Mouse (Mus musculus) liver, embryonic 11.5 days (tissue): ENCODE data around the gene 1700018B08Rik. TPM values are rescaled to one million over a fixed set of nuclear protein-coding genes. Genes with fewer than 3 reads are reported as not detected.
A peak's percentile ranks its signal among the peaks of the same experiment; 100 is the strongest.

Experiments
- ATAC-seq: fragments of 200-750 bp; cut with Nextera tagmentation; replicated peaks from 2 replicates; pipeline ENCODE4 v1.8.0; 2017; ENCODE audit warnings: moderate number of reproducible peaks, mild to moderate bottlenecking, moderate TSS enrichment, moderate library complexity; ENCODE audit not compliant: low FRiP score
- DNase-seq: peaks from one replicate; pipeline ENCODE4 v3.0.0-alpha.2; 2017; ENCODE audit warnings: low spot score
- H3K27ac ChIP-seq: fragments of 300-500 bp; sonication (generic); 2 replicates; pipeline ENCODE4 v1.5.1; 2014; ENCODE audit warnings: mild to moderate bottlenecking, low read depth, low read length, control low read depth
- H3K27me3 ChIP-seq: fragments of 300-500 bp; sonication (generic); replicated peaks from 2 replicates; pipeline ENCODE4 v1.6.1; 2014; ENCODE audit warnings: low read length, mixed read lengths; ENCODE audit not compliant: control insufficient read depth, insufficient read depth
- H3K36me3 ChIP-seq: fragments of 300-500 bp; sonication (generic); 2 replicates; pipeline ENCODE4 v1.6.1; 2014; ENCODE audit warnings: mild to moderate bottlenecking, low read length, moderate library complexity, mixed read lengths; ENCODE audit not compliant: control insufficient read depth, insufficient read depth
- H3K4me1 ChIP-seq: fragments of 300-500 bp; sonication (generic); replicated peaks from 2 replicates; pipeline ENCODE4 v1.6.1; 2014; ENCODE audit warnings: low read length, mixed read lengths; ENCODE audit not compliant: control insufficient read depth, insufficient read depth
- H3K4me2 ChIP-seq: fragments of 300-500 bp; sonication (generic); 2 replicates; pipeline ENCODE4 v1.6.1; 2014; ENCODE audit warnings: mild to moderate bottlenecking, control low read depth, moderate library complexity
- H3K4me3 ChIP-seq: fragments of 300-500 bp; sonication (generic); 2 replicates; pipeline ENCODE4 v1.5.1; 2014; ENCODE audit warnings: low read depth, low read length, control low read depth
- H3K9ac ChIP-seq: fragments of 300-500 bp; sonication (generic); 2 replicates; pipeline ENCODE4 v1.6.1; 2014; ENCODE audit warnings: low read depth, low read length, control low read depth
- H3K9me3 ChIP-seq: fragments of 300-500 bp; sonication (generic); 2 replicates; pipeline ENCODE4 v1.6.1; 2016; ENCODE audit warnings: low read length, inconsistent platforms, mixed read lengths; ENCODE audit not compliant: control insufficient read depth
- WGBS: fragments of 180-500 bp; shearing (Covaris S2); extraction: QIAGEN DNeasy Blood & Tissue Kit; methylation state at CpG from one replicate; pipeline ENCODE4 v1.1.7; 2014; 5-methylcytosine and 5-hydroxymethylcytosine counted together
- polyA plus RNA-seq: library from polyadenylated mRNA; unstranded; fragments of >200 nt; fragmentation: Nextera tagmentation; extraction: Ambion mirVana; gene quantifications from 2 replicates; pipeline ENCODE4 v1.2.1, GENCODE M21; 2014

The 1700018B08Rik gene
- polyA plus RNA-seq, 1 experiment from 2014 or later: not detected

DNA sequence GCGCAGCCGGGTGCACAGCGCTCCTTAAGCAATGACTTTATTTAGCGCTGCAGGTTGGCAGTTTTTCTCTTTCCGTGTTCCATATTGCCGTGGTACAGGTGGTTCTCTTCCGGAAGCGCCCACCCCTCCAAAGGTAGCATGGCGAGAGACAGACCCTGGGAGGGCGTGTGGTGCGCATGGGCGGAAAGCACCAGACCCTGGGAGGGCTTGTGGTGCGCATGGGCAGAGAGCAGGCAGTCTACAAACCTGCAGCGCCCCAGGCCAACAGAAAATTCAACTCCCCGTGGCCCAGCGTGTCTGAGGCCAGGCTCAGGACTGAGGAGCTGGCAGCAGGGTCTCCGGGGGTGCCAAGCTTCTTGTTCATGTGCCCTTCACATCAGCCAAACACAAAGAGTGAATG, 26.7 kb upstream of the 1700018B08Rik start:
- Histone ChIP-seq H3K9me3 (no peaks in the 10 kb centered on the region), H3K27ac (no peak overlapping the region; the same call in 1 of the 2 replicates), H3K4me2 (peak overlapping the region; percentile 51), H3K36me3 (no peaks in the 10 kb centered on the region; the same call in 1 of the 2 replicates), H3K27me3 (no peaks in the 10 kb centered on the region), H3K4me1 (peaks cover 28% of the 10 kb centered on the region), H3K9ac (no peak overlapping the region), H3K4me3 (0 out of 2 replicates have a peak overlapping the region, but pooled peaks have one; percentile 4)
- ATAC-seq: no peak
- DNase-seq: no peak
- WGBS: 75% methylated on average over 17 of the region's 17 CpGs

GRCm38 (mm10) chr8:121570335-121570734, 26.2 kb upstream of the 1700018B08Rik start:
- Histone ChIP-seq H3K4me3 (0 out of 2 replicates have a peak overlapping the region, but pooled peaks have one; percentile 4), H3K4me1 (peaks cover 28% of the 10 kb centered on the region), H3K9me3 (no peaks in the 10 kb centered on the region), H3K4me2 (peak overlapping the region; percentile 51), H3K36me3 (no peaks in the 10 kb centered on the region; the same call in 1 of the 2 replicates), H3K9ac (no peak overlapping the region), H3K27ac (peak overlapping the region; percentile 32), H3K27me3 (no peaks in the 10 kb centered on the region)
- DNase-seq (no peak), ATAC-seq (no peak)
- WGBS: 57% methylated on average over 21 of the region's 21 CpGs

DNA sequence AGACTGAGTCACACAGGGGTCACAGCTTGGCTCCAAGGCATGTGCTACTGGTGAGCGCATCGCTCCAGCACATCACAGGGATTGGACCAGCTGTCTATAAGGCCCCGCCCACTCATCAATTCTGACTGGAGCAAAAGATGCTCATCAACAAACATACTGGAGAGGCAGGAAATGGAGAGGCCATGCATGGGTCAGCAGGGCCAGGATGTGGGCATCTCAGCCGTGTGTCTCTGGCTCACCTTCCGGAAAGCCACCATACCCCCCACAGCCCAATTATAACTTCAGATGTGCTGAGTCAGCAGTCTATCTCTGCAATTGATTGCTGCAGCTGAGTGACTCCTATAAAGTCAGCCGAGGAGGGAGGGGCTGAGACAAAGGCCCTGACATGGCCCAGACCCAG, 24.2 kb upstream of the 1700018B08Rik start:
- Histone ChIP-seq H3K4me3 (no peak overlapping the region), H3K36me3 (no peaks in the 10 kb centered on the region; the same call in 1 of the 2 replicates), H3K27me3 (no peaks in the 10 kb centered on the region), H3K27ac (no peak overlapping the region), H3K4me1 (peaks cover 20% of the 10 kb centered on the region), H3K4me2 (no peak overlapping the region), H3K9ac (no peak overlapping the region), H3K9me3 (no peaks in the 10 kb centered on the region)
- ATAC-seq (no peak), DNase-seq (no peak)
- WGBS: 65% methylated on average over 6 of the region's 6 CpGs

- no peak overlapping the region for H3K4me3 ChIP-seq
- DNase-seq: no peak
These were observed 19.6 kb upstream of the 1700018B08Rik start for GRCm38 (mm10) chr8:121563701-121564100.

GRCm38 (mm10) chr8:121562941-121563351, 18.8 kb upstream of the 1700018B08Rik start:
- Histone ChIP-seq H3K4me1 (0 out of 2 replicates have a peak, but pooled peaks cover 5% of the 10 kb centered on the region), H3K4me3 (no peak overlapping the region), H3K27me3 (no peaks in the 10 kb centered on the region), H3K9ac (no peak overlapping the region), H3K4me2 (no peak overlapping the region), H3K27ac (no peak overlapping the region), H3K36me3 (peaks cover 7% of the 10 kb centered on the region), H3K9me3 (no peaks in the 10 kb centered on the region)
- WGBS: 77% methylated on average over 9 of the region's 9 CpGs
- ATAC-seq: no peak
- DNase-seq: no peak

More at GRCm38 (mm10) chr8:121563701-121564100, 19.6 kb upstream of the 1700018B08Rik start:
- Histone ChIP-seq H3K9ac (no peak overlapping the region), H3K9me3 (no peaks in the 10 kb centered on the region), H3K4me1 (peaks cover 11% of the 10 kb centered on the region), H3K27me3 (no peaks in the 10 kb centered on the region), H3K27ac (no peak overlapping the region), H3K36me3 (peaks cover 7% of the 10 kb centered on the region), H3K4me2 (no peak overlapping the region)
- WGBS: 79% methylated on average over 6 of the region's 6 CpGs
- ATAC-seq: no peak

DNA sequence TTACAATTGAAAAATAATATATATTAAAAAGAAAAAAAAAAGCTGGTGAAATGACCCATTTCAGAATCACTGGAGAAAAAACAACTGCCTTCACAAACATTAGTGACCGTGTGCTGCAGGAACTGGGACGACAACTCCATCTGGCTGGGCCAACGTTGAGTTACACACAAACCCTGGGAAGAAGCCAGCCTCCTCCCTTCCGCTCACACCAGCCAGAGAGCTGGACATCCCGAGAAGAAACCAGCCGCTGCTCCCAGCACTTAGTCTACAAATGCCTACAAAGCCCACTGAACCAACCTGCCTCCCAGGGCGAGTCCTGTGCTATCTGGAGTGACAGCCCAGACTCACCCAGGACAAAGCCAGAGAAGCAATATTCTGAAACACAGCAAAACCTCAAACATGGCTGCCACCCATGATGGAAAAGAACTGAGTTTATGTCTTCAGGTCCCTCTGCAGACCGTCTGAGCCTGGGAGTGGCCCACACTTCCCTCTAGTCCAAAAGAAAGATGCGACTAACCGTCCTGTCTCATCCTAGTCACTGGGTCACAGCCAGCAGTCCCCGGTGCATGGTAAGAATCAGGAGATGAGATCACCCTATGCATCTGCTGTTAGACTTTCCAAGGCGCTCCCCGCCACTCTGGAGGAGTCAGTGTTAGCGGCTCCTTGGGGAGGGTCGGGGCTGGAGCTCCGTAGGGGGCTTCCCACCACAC, 17.7 kb upstream of the 1700018B08Rik start:
- H3K9ac ChIP-seq: no peak overlapping the region
- H3K36me3 ChIP-seq: peaks cover 7% of the 10 kb centered on the region
- H3K4me1 ChIP-seq: 0 out of 2 replicates have a peak, but pooled peaks cover 3% of the 10 kb centered on the region
- no peaks in the 10 kb centered on the region for H3K9me3 ChIP-seq
- H3K4me2 ChIP-seq: no peak overlapping the region
- DNase-seq (no peak), ATAC-seq (no peak)
- WGBS: 86% methylated on average over 16 of the region's 16 CpGs
- no peak overlapping the region for H3K4me3 ChIP-seq
- no peak overlapping the region for H3K27ac ChIP-seq
- H3K27me3 ChIP-seq: no peaks in the 10 kb centered on the region

DNA sequence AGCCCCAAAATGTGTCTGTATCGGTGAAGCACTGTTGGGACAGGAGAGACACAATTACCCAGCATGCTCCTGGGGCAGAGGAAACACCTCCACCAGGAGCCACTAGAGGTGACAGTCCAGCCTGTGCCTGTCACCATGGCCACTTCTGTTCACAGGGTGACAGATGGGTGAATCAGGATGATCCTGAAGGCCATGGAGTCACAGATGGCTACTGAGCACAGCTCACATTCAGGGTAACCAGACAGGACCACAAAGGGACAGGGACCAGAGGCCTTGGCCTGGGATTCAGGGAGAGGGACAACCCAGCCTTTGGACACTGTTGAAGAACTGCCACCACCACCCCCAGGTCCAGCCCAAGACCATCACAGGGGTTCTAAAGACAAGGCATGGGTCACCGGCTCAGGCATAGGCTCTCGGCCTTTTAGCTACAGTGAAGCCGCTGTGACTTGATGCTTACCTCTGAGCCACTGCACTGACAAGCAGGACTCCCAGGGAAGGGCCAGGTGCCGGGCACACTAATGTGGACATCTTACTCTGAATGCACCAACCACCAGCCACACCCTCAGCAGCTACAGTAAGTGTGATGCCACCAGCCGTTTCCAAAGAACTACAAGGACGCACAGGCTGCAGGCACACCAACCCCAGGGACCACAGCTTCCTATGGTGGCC, 16.4 kb upstream of the 1700018B08Rik start:
- H3K4me2 ChIP-seq: no peak overlapping the region
- no peaks in the 10 kb centered on the region for H3K9me3 ChIP-seq
- ATAC-seq (no peak), DNase-seq (no peak)
- no peak overlapping the region for H3K4me3 ChIP-seq
- H3K27me3 ChIP-seq: no peaks in the 10 kb centered on the region
- WGBS: 94% methylated on average over 7 of the region's 7 CpGs
- H3K9ac ChIP-seq: no peak overlapping the region
- no peak overlapping the region for H3K27ac ChIP-seq
- H3K4me1 ChIP-seq: 0 out of 2 replicates have a peak, but pooled peaks cover 3% of the 10 kb centered on the region
- H3K36me3 ChIP-seq: peaks cover 11% of the 10 kb centered on the region

GRCm38 (mm10) chr8:121559801-121560200, 15.7 kb upstream of the 1700018B08Rik start:
- Histone ChIP-seq H3K9ac (no peak overlapping the region), H3K27ac (no peak overlapping the region), H3K9me3 (no peaks in the 10 kb centered on the region), H3K4me1 (0 out of 2 replicates have a peak, but pooled peaks cover 3% of the 10 kb centered on the region), H3K27me3 (no peaks in the 10 kb centered on the region), H3K36me3 (peaks cover 17% of the 10 kb centered on the region), H3K4me3 (no peak overlapping the region), H3K4me2 (no peak overlapping the region)
- DNase-seq: no peak
- WGBS: 90% methylated on average over 12 of the region's 12 CpGs
- ATAC-seq: no peak
